Mouse (Mus musculus) mouse trophoblast stem cell (cell line): ENCODE measurements around the gene Slc3a1.

Source experiments
- in situ Hi-C, 2 experiments: fragments of 300-500 bp; cut with MseI, MboI; formaldehyde crosslinking; loops; 2 replicates in 1 of 2; 3 replicates in 1 of 2; pipeline ENCODE4 v1.15.1; 2025

Gene Slc3a1

GRCm38 (mm10) chr17:85037855-85038254 is 9.7 kb downstream of the Slc3a1 start:
- in situ Hi-C loops: no loop called here

GRCm38 (mm10) chr17:85038311-85038710 is 10.1 kb downstream of the Slc3a1 start:
- in situ Hi-C loops: no loop called here

GRCm38 (mm10) chr17:85038761-85039160 is 10.6 kb downstream of the Slc3a1 start:
- in situ Hi-C loops: no loop called here

- in situ Hi-C loops: no loop called here
These were observed 12.7 kb downstream of the Slc3a1 start for GRCm38 (mm10) chr17:85040913-85041312.

- in situ Hi-C loops: no loop called here
These were observed 14.2 kb downstream of the Slc3a1 start for GRCm38 (mm10) chr17:85042419-85042818.

- in situ Hi-C loops: no loop called here
These were observed 15.2 kb downstream of the Slc3a1 start for GRCm38 (mm10) chr17:85043404-85043816.

GRCm38 (mm10) chr17:85044466-85044865 is 16.3 kb downstream of the Slc3a1 start:
- in situ Hi-C loops: no loop called here

GRCm38 (mm10) chr17:85045160-85045559 is 17.0 kb downstream of the Slc3a1 start:
- in situ Hi-C loops: no loop called here

- in situ Hi-C loops: no loop called here
These were observed 20.2 kb downstream of the Slc3a1 start for GRCm38 (mm10) chr17:85048379-85048778.

- in situ Hi-C loops: no loop called here
These were observed 30.1 kb downstream of the Slc3a1 start for GRCm38 (mm10) chr17:85058276-85058675.

- in situ Hi-C loops: no loop called here
These were observed 31.0 kb downstream of the Slc3a1 start for GRCm38 (mm10) chr17:85059136-85059535.

- in situ Hi-C loops: no loop called here
These were observed 35.4 kb downstream of the Slc3a1 start for GRCm38 (mm10) chr17:85063560-85063959.

GRCm38 (mm10) chr17:85067331-85067730 is 39.2 kb downstream of the Slc3a1 start:
- in situ Hi-C loops: no loop called here

- in situ Hi-C loops: no loop called here
These were observed 42.5 kb downstream of the Slc3a1 start for GRCm38 (mm10) chr17:85070658-85071057.

- in situ Hi-C loops: no loop called here
These were observed 43.1 kb downstream of the Slc3a1 start for GRCm38 (mm10) chr17:85071088-85071775.

- in situ Hi-C loops: no loop called here
These were observed 44.2 kb downstream of the Slc3a1 start for GRCm38 (mm10) chr17:85072383-85072782.

- in situ Hi-C loops: no loop called here
These were observed 45.0 kb downstream of the Slc3a1 start for GRCm38 (mm10) chr17:85073214-85073613.

- in situ Hi-C loops: no loop called here
These were observed 45.9 kb downstream of the Slc3a1 start for GRCm38 (mm10) chr17:85074083-85074482.

GRCm38 (mm10) chr17:85079276-85079675 is 51.1 kb downstream of the Slc3a1 start:
- in situ Hi-C loops: no loop called here

- in situ Hi-C loops: no loop called here
These were observed 52.6 kb downstream of the Slc3a1 start for GRCm38 (mm10) chr17:85080781-85081180.

- in situ Hi-C loops: no loop called here
These were observed 57.2 kb downstream of the Slc3a1 start for GRCm38 (mm10) chr17:85085335-85085734.

- in situ Hi-C loops: no loop called here
These were observed 58.3 kb downstream of the Slc3a1 start for GRCm38 (mm10) chr17:85086501-85086900.

- in situ Hi-C loops: no loop called here
These were observed 59.4 kb downstream of the Slc3a1 start for GRCm38 (mm10) chr17:85087591-85087990.

- in situ Hi-C loops: no loop called here
These were observed 60.2 kb downstream of the Slc3a1 start for GRCm38 (mm10) chr17:85088401-85088800.
